In the genomic region with DNA sequence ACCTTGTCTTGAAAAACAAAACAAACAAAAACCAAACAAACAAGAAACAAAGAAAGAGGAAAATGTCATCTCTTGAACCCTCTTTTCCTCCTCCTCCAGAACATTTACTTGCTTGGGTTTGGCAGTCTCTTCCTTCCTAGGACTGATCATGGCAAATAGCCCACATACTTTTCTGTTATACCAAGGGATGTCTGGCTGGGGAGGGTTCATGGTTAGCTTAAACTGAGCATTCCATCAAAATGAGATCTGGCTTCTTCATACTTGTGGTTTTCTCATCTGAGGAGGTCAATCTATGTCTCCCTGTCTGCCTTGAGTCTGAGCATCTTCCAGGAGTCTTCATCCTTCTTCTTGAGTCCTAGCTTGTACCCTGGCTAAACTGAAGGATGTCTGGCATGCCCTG, we compare ENCODE assay signal across 26 mouse cellular contexts. TPM values are rescaled to one million over a fixed set of nuclear protein-coding genes. Genes with fewer than 3 reads are reported as not detected.
"Had no signal": no experiment of that assay in that cellular context is flagged by ENCODE, and none has a peak within 500 bp of the region (broad histone marks: within the 10 kb centered on the region; RNA-seq: fewer than 3 reads in every experiment).

No protein-coding gene starts in this region.

- H3K36me3 ChIP-seq: midbrain, embryonic 10.5 days; midbrain, embryonic 12.5 days; neural tube, embryonic 13.5 days; neural tube, embryonic 15.5 days had no signal

- H3K4me3 ChIP-seq: midbrain, embryonic 10.5 days; midbrain, embryonic 12.5 days; myocyte; neural tube, embryonic 13.5 days; neural tube, embryonic 15.5 days had no signal

- H3K27me3 ChIP-seq: midbrain, embryonic 12.5 days; neural tube, embryonic 13.5 days; neural tube, embryonic 15.5 days had no signal

- DNase-seq: lung, adult 18-20 months; lung, embryonic 14.5 days; lung, postnatal 10 days; lung, postnatal 4 days; midbrain, embryonic 14.5 days; retina, postnatal 1 day; right cerebral cortex, adult 18-20 months; right cerebral cortex, postnatal 25 days; right cerebral cortex, postnatal 4 days; spleen, adult 18-20 months; thymus, adult 18-20 months; thymus, postnatal 25 days; thymus, postnatal 4 days had no signal

- H3K9me3 ChIP-seq: midbrain, embryonic 10.5 days; midbrain, embryonic 12.5 days; neural tube, embryonic 13.5 days; neural tube, embryonic 15.5 days had no signal

- H3K27ac ChIP-seq: midbrain, embryonic 10.5 days; midbrain, embryonic 12.5 days; neural tube, embryonic 13.5 days; neural tube, embryonic 15.5 days had no signal

- H3K4me1 ChIP-seq: midbrain, embryonic 10.5 days; midbrain, embryonic 12.5 days; neural tube, embryonic 13.5 days; neural tube, embryonic 15.5 days had no signal

RNA-seq across cellular contexts. Expression of a gene that starts 1.9 kb away (rescaled TPM):
- polyA plus RNA-seq: lung, embryonic 14.5 days; lung, embryonic 16.5 days; midbrain, embryonic 10.5 days; midbrain, embryonic 12.5 days; midbrain, embryonic 14.5 days; midbrain, embryonic 16.5 days; myocyte; neural tube, embryonic 11.5 days; neural tube, embryonic 13.5 days; neural tube, embryonic 15.5 days; small intestine, adult 2 months; urinary bladder, adult 2 months had no signal

RNA-seq across cellular contexts. Expression of a gene that starts 36.6 kb away (rescaled TPM):
- polyA plus RNA-seq: midbrain, embryonic 10.5 days; myocyte; neural tube, embryonic 11.5 days; small intestine, adult 2 months; stomach, embryonic 14.5 days; stomach, embryonic 16.5 days; thymus, postnatal 0 days had no signal
